11 mouse cellular contexts compared by ENCODE assay signal in genomic region chr10:110233307-110233930, GRCm38 (mm10).
DNase-seq lines count a peak whose midpoint lies in the region; ATAC-seq lines count a peak whose summit lies in the region.
"Had no signal": no experiment of that assay in that cellular context is flagged by ENCODE, and none has a peak within 500 bp of the region (broad histone marks: within the 10 kb centered on the region; RNA-seq: fewer than 3 reads in every experiment).

No protein-coding gene starts in this region.

- H3K4me3 ChIP-seq in hindbrain, embryonic 13.5 days, result no peak overlapping the region
- no peak overlapping the region for H3K4me3 ChIP-seq in hindbrain, embryonic 11.5 days (ENCODE audit: low read depth, low read length)
- no peak overlapping the region for H3K4me3 ChIP-seq in embryonic facial prominence, embryonic 13.5 days
- H3K4me3 ChIP-seq in liver, embryonic 11.5 days (ENCODE audit: low read depth, low read length), result no peak overlapping the region
- H3K4me3 ChIP-seq in intestine, embryonic 15.5 days (replicated peaks), result no peak overlapping the region

- H3K27me3 ChIP-seq in hindbrain, embryonic 13.5 days, result no peaks in the 10 kb centered on the region
- H3K27me3 ChIP-seq in hindbrain, embryonic 11.5 days (ENCODE audit: control insufficient read depth, insufficient read depth, low read length), result no peaks in the 10 kb centered on the region
- no peaks in the 10 kb centered on the region for H3K27me3 ChIP-seq in embryonic facial prominence, embryonic 13.5 days
- H3K27me3 ChIP-seq in liver, embryonic 11.5 days (replicated peaks; ENCODE audit: control insufficient read depth, insufficient read depth, low read length), result no peaks in the 10 kb centered on the region
- no peaks in the 10 kb centered on the region for H3K27me3 ChIP-seq in intestine, embryonic 15.5 days (replicated peaks)

- no peak for DNase-seq in hindbrain, embryonic 11.5 days (ENCODE audit: low spot score)
- peak; percentile 76 for DNase-seq in brain, adult 2 months (ENCODE audit: low read depth, low spot score)
- DNase-seq in layer of hippocampus, adult 9-10 months (ENCODE audit: low spot score), result peak; percentile 41
- no peak for DNase-seq in liver, embryonic 11.5 days (ENCODE audit: low spot score)
- DNase-seq in gastrocnemius, postnatal 14 days, result no peak
- DNase-seq: adrenal gland, adult 2 months; kidney, postnatal 36 days had no signal

- H3K27ac ChIP-seq in hindbrain, embryonic 13.5 days, result peak overlapping the region; percentile 74
- no peak overlapping the region for H3K27ac ChIP-seq in hindbrain, embryonic 11.5 days (ENCODE audit: low read depth, low read length)
- H3K27ac ChIP-seq in embryonic facial prominence, embryonic 13.5 days, result no peak overlapping the region
- no peak overlapping the region for H3K27ac ChIP-seq in liver, embryonic 11.5 days (ENCODE audit: low read depth, low read length)
- no peak overlapping the region for H3K27ac ChIP-seq in intestine, embryonic 15.5 days
- H3K27ac ChIP-seq: liver, embryonic 14.5 days had no signal

- no peaks in the 10 kb centered on the region for H3K9me3 ChIP-seq in hindbrain, embryonic 13.5 days
- H3K9me3 ChIP-seq in hindbrain, embryonic 11.5 days (ENCODE audit: control insufficient read depth, low read length), result no peaks in the 10 kb centered on the region
- H3K9me3 ChIP-seq in embryonic facial prominence, embryonic 13.5 days, result no peaks in the 10 kb centered on the region
- no peaks in the 10 kb centered on the region for H3K9me3 ChIP-seq in liver, embryonic 11.5 days (ENCODE audit: control insufficient read depth, low read length)
- H3K9me3 ChIP-seq in intestine, embryonic 15.5 days, result no peaks in the 10 kb centered on the region

- 63% methylated on average over 6 of the region's 6 CpGs for WGBS in hindbrain, embryonic 13.5 days
- 80% methylated on average over 6 of the region's 6 CpGs for WGBS in hindbrain, embryonic 11.5 days
- 39% methylated on average over 6 of the region's 6 CpGs for whole genome bisulfite sequencing in embryonic facial prominence, embryonic 13.5 days
- WGBS in liver, embryonic 11.5 days, result 76% methylated on average over 6 of the region's 6 CpGs
- 77% methylated on average over 6 of the region's 6 CpGs for WGBS in intestine, embryonic 15.5 days

- peaks cover 14% of the 10 kb centered on the region for H3K4me1 ChIP-seq in hindbrain, embryonic 13.5 days (replicated peaks)
- H3K4me1 ChIP-seq in hindbrain, embryonic 11.5 days (replicated peaks; ENCODE audit: control insufficient read depth, insufficient read depth, low read length), result no peaks in the 10 kb centered on the region
- peaks cover 10% of the 10 kb centered on the region; the same call in 1 of the 2 replicates for H3K4me1 ChIP-seq in embryonic facial prominence, embryonic 13.5 days
- no peaks in the 10 kb centered on the region for H3K4me1 ChIP-seq in liver, embryonic 11.5 days (replicated peaks; ENCODE audit: control insufficient read depth, insufficient read depth, low read length)
- no peaks in the 10 kb centered on the region for H3K4me1 ChIP-seq in intestine, embryonic 15.5 days (replicated peaks)

- no peak overlapping the region for H3K4me2 ChIP-seq in hindbrain, embryonic 13.5 days
- no peak overlapping the region for H3K4me2 ChIP-seq in hindbrain, embryonic 11.5 days (replicated peaks; ENCODE audit: low read depth, low read length)
- H3K4me2 ChIP-seq in embryonic facial prominence, embryonic 13.5 days, result peak overlapping the region; percentile 14
- H3K4me2 ChIP-seq in liver, embryonic 11.5 days, result no peak overlapping the region
- H3K4me2 ChIP-seq in intestine, embryonic 15.5 days (replicated peaks), result no peak overlapping the region

- no peak overlapping the region for H3K9ac ChIP-seq in hindbrain, embryonic 13.5 days
- H3K9ac ChIP-seq in hindbrain, embryonic 11.5 days (ENCODE audit: low read depth, low read length), result no peak overlapping the region
- H3K9ac ChIP-seq in embryonic facial prominence, embryonic 13.5 days, result no peak overlapping the region
- no peak overlapping the region for H3K9ac ChIP-seq in liver, embryonic 11.5 days (ENCODE audit: low read depth, low read length)
- H3K9ac ChIP-seq in intestine, embryonic 15.5 days, result no peak overlapping the region
- H3K9ac ChIP-seq: liver, embryonic 14.5 days had no signal

- ATAC-seq in hindbrain, embryonic 13.5 days (ENCODE audit: low FRiP score), result 0 out of 2 replicates have a peak, but pooled peaks have one; percentile 24
- no peak for ATAC-seq in hindbrain, embryonic 11.5 days (ENCODE audit: low FRiP score)
- ATAC-seq in embryonic facial prominence, embryonic 13.5 days (ENCODE audit: insufficient number of reproducible peaks, insufficient read depth, low FRiP score, low TSS enrichment, low read depth), result no peak
- ATAC-seq in liver, embryonic 11.5 days (replicated peaks; ENCODE audit: low FRiP score), result no peak
- no peak for ATAC-seq in intestine, embryonic 15.5 days

- intact Hi-C loops in gastrocnemius, postnatal 14 days (cut with DNase I; ENCODE audit: low total_unique reads), result no loop called here

- H3K36me3 ChIP-seq in hindbrain, embryonic 13.5 days, result no peaks in the 10 kb centered on the region
- no peaks in the 10 kb centered on the region for H3K36me3 ChIP-seq in hindbrain, embryonic 11.5 days (ENCODE audit: control insufficient read depth, insufficient read depth, low read length)
- no peaks in the 10 kb centered on the region for H3K36me3 ChIP-seq in embryonic facial prominence, embryonic 13.5 days
- H3K36me3 ChIP-seq in liver, embryonic 11.5 days (ENCODE audit: control insufficient read depth, insufficient read depth, low read length), result no peaks in the 10 kb centered on the region
- no peaks in the 10 kb centered on the region for H3K36me3 ChIP-seq in intestine, embryonic 15.5 days

Comparison
In these comparisons a context has a peak if more than half of its experiments do, and no peak if none do; other contexts are left out.
1. DNase-seq: peak in brain, adult 2 months (single experiment) and layer of hippocampus, adult 9-10 months (single experiment); none in hindbrain, embryonic 11.5 days (single experiment), liver, embryonic 11.5 days (single experiment) and gastrocnemius, postnatal 14 days (single experiment).